Mouse (Mus musculus): ENCODE measurements around the gene Fam198a. TPM values are rescaled to one million over a fixed set of nuclear protein-coding genes. Genes with fewer than 3 reads are reported as not detected.

Gene Fam198a
- under 1 TPM; 0.31 to 0.94 (median 0.60) TPM for total RNA-seq (2022)

- peak; percentile 41 to 59 for DNase-seq (ENCODE audit: low spot score in 2 of 2)
Observed at GRCm38 (mm10) chr9:121950418-121951113, at the start of gene Fam198a. TSS of gene Fam198a (plus strand) at chr9:121950988.

DNA sequence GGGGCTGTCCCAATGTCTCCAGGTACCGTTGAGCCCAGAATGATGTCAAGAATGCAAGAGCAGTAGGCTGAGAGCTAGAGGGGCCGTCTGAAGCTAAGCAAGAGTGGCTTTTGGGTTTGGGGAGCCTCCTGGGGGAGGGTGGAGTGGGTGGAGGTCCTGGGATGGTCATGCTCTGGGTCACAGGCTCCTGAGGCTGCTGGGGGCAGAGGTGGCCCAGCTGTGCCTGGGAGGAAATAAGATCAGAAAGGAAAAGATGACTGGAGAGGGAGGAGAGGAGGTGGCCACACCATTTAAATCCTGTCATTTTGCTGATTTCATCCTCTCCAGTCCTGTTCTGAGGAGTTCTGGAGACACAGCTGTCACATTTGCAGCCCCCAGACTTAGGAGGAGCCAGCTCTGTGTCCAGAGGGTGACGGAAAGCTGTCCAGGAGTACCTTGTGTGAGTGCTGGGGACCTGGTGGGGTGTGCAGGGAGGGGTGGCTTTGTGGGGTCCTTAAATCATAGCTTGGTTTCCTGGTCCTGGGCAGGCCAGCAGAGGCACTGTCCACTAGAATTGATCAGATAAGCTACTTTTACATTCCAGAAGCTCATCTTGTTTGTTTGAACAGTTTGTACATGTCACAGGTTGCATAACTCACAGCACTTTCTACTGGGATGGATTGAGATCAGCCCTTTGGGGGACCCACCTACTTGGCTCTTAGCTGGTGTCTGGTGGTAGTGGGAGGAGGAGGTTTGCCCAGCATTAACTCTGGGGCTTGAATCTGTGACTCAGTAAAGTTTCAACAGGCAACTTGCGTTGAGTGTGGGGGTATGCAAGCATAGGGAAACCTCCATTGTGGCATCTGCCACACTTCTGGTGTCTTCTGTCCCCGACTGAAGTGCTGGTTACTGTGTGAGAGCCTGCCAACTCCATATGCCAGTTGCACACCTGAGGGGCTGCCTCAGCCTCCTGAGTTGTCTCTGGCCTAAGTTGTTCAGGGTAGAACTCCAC, 48.8 kb upstream of the Fam198a start:
- no peak for DNase-seq (ENCODE audit: low spot score in 2 of 2)

GRCm38 (mm10) chr9:121903476-121904305, 47.1 kb upstream of the Fam198a start:
- DNase-seq (ENCODE audit: low spot score in 2 of 2), result peak in 1 of 2 experiments; percentile 52

DNA sequence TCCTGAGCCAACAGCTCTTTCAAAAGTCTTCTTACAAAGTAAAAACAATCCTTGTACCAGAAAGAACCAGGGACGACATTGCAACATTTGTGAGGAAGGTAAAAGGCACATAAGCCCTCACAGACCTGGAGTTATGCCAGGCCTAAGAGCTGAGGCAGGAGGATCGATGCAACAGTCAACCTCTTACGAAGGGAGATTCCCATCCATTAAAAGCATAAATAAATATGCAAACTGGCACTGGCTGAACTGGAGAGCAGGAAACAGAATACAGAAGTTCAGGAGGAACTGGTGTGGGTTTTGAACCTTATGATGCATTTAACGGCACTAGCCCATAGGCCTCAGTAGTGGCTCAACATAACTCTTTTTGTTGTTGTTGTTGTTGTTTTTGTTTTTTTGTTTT, 46.5 kb upstream of the Fam198a start:
- DNase-seq (ENCODE audit: low spot score in 2 of 2), result no peak

- DNase-seq (ENCODE audit: low spot score in 2 of 2), result no peak
Observed at GRCm38 (mm10) chr9:121904946-121905345, 45.8 kb upstream of the Fam198a start.

DNA sequence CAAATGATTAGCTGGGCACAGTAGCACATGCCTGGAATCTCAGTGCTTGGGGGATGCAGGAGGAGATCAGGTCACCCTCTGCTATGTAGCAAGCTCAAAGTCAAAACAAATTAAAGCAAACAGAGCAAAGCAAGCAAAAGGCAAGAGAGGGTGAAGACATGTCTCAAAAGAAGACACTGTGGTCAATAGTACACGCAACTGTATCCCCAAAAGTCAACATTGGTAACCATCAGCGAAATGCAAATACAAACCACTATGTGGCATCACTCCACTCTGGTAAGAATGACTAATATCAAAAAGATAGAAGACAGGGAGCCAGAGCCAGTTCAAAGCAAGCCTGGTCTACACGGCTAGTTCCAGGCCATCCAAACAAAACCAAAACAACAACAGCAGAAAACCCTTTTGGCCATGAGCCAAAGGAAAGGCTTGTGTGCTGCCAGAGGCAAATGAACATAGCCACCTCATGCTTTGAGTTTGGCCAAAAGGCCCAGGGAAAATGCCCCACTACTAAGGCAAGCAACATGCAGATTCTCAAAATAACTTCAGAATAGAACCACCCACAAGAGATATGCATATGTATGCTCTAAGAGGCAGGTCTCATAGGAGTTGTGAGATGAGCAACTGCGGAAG, 45.1 kb upstream of the Fam198a start:
- no peak for DNase-seq (ENCODE audit: low spot score in 2 of 2)

- DNase-seq (ENCODE audit: low spot score in 2 of 2), result no peak
Observed at GRCm38 (mm10) chr9:121906456-121906855, 44.3 kb upstream of the Fam198a start.

GRCm38 (mm10) chr9:121907356-121908070, 43.3 kb upstream of the Fam198a start:
- no peak for DNase-seq (ENCODE audit: low spot score in 2 of 2)

GRCm38 (mm10) chr9:121908321-121908720, 42.5 kb upstream of the Fam198a start:
- DNase-seq (ENCODE audit: low spot score in 2 of 2), result no peak

DNA sequence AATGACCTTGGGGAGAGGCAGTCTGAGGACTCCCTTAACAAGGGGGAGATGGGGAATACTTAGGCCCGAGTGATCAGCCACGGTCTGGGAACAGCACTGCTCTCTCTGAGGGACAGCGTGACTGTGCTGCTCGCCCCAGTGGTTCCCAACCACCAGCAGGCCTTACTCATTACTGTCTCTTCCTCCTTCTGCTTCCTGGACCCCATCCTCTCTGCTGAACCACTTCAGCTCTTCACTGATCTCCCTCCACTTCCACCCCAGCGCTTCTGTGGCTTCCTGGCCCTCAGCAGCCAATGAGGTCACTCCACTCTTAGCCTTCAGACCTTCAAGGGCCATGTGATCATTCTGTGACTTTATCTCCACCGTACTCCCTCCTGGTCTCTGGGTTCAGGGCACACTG, 41.2 kb upstream of the Fam198a start:
- DNase-seq (ENCODE audit: low spot score in 2 of 2), result no peak

GRCm38 (mm10) chr9:121911196-121911595, 39.6 kb upstream of the Fam198a start:
- no peak for DNase-seq (ENCODE audit: low spot score in 2 of 2)

DNA sequence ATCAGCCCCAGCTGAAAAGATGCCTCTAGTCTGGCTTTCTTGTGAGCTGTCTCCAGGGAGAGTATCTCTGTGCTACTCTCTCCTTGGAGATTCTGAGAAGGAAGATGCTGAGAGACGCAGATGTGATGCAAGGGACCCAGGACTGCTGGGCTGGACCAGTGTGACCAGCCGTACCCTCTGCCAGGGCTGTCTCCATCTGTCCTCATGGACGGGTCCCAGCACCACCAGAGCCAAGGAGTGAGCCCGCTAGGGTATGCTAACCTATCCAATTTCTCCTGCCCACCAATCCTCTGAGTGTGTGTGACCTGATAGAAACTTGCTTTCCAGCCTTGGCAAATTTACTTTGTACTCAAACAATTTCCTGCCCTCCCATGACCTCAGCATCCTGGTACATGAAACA, 38.0 kb upstream of the Fam198a start:
- no peak for DNase-seq (ENCODE audit: low spot score in 2 of 2)

DNA sequence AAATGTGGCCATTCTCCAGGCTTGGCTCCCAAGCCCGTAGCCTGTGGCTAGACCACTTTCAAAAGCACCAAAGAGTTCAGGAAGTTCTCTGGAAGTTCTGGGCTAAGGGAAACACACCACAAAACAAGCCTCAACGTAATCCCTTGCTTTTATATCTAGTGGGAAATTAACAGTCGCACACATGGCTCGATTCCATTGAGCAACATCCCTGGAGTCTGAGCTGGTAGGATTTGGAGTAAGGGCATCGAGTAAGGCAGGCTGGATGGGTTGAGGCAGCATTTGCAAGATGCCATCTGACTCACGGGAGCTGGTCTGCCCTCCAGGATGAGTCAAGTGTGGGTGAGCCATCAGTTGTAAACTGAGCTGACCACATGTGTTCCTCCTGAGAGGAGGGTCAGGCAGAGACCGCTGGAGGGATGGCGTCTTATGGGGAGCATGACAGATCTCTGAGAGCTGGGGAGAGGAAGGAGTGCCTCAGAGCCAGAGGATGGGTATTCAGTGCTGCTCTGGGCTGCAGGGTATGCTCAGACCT, 36.5 kb upstream of the Fam198a start:
- no peak for DNase-seq (ENCODE audit: low spot score in 2 of 2)

DNA sequence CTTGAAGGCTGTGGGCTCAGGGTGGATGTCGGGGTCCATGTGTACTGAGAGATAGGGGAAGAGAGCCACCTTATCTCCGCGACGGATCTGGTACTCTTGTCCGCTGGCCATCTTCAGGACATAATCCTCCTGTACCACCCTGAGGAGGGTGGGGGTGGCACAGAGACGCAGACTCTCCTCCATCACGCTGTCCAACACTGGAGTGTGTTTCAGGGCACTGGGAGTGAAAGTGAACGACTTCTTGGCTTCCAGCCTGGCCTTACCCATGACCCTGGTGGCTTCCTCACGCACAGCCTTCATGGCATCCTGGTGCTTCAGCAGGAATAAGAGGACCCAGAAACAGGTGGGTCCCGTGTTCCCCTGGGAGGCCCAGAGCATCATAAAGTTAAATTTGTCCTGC, 35.7 kb upstream of the Fam198a start:
- no peak for DNase-seq (ENCODE audit: low spot score in 2 of 2)

DNA sequence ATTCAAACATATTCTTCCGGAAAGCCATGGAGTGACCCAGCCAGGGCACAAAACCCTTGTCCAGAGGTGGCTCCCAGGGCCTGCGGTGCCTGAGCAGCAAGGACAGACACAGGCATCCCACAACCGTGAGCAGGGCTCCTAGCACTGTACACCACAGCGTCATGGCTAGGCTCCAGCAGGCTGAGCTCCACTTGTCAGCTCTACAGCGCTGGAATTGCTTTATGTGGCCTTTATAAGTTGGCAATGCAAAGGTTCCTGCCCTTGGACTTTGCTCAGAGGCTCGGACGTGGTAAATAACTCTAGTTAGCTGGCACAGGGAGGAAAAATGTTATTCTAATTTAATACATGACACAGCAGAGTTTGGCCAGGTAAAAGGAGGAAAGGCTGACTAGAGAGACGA, 34.7 kb upstream of the Fam198a start, which contains the start of gene Cyp8b1:
Cyp8b1 (minus strand) TSS at position 204 of the 400 bp plus-strand sequence.
- DNase-seq (ENCODE audit: low spot score in 2 of 2), result no peak

DNA sequence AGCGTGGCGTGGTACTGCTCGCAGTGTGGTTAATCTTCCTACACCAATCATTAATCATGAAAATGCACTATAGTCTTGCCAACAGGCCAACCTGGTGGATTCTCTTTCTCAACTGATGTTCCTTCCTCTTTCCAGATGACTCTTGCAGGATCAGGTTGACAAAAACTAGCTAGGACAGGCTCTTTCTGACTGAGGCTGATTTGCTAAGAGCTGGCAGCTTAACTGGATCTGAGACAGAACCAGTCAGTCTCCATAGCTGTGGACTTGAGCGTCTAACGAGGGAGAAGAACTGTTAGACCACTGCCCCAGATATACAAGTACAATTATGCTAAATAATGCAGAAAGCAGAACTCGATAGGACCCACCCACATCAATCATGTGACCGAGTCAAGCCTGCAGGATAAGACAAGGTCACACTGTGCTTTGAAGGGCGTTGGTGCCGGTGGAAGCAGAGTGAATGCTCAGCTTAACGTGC, 31.7 kb upstream of the Fam198a start:
- no peak for DNase-seq (ENCODE audit: low spot score in 2 of 2)

DNA sequence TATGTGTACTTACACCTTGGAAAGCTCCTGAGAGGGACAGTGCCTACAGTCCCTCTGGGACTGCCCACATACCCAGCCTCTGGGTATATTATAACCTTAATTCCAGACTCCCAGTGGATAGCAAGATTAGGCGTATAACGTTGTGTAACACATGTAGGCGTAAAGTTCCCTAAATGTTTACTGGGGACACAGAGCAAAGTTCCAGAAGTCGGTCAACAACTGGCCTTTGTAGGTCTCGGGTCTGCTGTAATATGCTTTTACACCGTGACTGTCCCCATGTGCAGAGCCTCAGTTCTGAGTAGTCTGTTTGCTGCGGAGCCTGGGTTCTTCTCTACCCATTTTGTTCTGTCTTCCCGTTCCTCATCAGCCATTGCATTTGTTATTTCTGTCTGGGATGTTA, 27.3 kb upstream of the Fam198a start:
- no peak for DNase-seq (ENCODE audit: low spot score in 2 of 2)

GRCm38 (mm10) chr9:121923906-121924305, 26.9 kb upstream of the Fam198a start:
- no peak for DNase-seq (ENCODE audit: low spot score in 2 of 2)

DNA sequence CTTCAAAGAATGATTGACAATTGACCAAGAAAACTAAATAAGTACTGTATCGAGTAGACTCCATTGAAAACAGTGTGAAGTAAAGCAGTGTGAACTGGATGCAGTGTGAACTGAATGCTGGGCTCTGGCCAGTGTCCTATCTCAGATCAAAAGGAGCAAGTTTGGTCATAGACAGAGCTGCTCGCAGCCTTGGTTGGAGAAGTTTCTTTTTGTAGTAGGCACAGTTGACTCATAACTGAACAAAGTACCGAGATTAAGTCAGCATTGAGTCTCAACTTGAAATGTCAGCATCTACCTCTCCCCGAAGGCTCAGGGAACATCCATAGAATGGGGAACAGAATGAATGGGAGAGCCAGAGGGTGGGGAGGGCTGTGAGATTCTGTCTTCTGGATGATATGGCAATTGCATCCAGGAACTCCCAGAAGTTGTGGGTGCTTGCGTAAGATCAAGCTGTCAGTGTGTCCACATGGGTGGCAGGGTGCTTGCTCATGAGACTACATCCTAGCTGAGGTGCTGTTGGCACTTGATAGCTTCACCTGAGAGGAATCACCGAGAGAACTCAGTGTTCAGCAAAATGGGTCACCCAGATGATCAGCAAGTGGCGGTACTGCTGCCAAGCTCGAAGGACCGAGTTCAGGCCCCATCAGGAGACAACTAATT, 25.8 kb upstream of the Fam198a start:
- DNase-seq (ENCODE audit: low spot score in 2 of 2), result no peak
